In genomic region chr1:52955102-52955501, GRCm38 (mm10) we compare ENCODE assay signal across 8 mouse cellular contexts.
DNase-seq lines count a peak whose midpoint lies in the region; ATAC-seq and TF ChIP-seq lines count a peak whose summit lies in the region.

No protein-coding gene starts in this region.

- no peak overlapping the region for H3K9ac ChIP-seq in hindbrain, embryonic 11.5 days (ENCODE audit: low read depth, low read length)
- no peak overlapping the region for H3K9ac ChIP-seq in hindbrain, embryonic 12.5 days
- H3K9ac ChIP-seq in neural tube, embryonic 15.5 days (replicated peaks), result no peak overlapping the region

- H3K4me1 ChIP-seq in hindbrain, embryonic 11.5 days (replicated peaks; ENCODE audit: control insufficient read depth, insufficient read depth, low read length), result no peaks in the 10 kb centered on the region
- peaks cover 22% of the 10 kb centered on the region for H3K4me1 ChIP-seq in hindbrain, embryonic 12.5 days
- H3K4me1 ChIP-seq in cortical plate, adult 2 months (ENCODE audit: control insufficient read depth, insufficient read depth, low read length), result no peaks in the 10 kb centered on the region
- peaks cover 19% of the 10 kb centered on the region for H3K4me1 ChIP-seq in neural tube, embryonic 15.5 days

- no peak for TF ChIP-seq POLR2A in cortical plate, adult 2 months (IDR thresholded peaks at IDR 0.05; ENCODE audit: extremely low read depth, insufficient read depth, low read length)

- no peaks in the 10 kb centered on the region for H3K36me3 ChIP-seq in hindbrain, embryonic 11.5 days (ENCODE audit: control insufficient read depth, insufficient read depth, low read length)
- H3K36me3 ChIP-seq in hindbrain, embryonic 12.5 days, result no peaks in the 10 kb centered on the region
- H3K36me3 ChIP-seq in neural tube, embryonic 15.5 days, result no peaks in the 10 kb centered on the region

- H3K4me3 ChIP-seq in hindbrain, embryonic 11.5 days (ENCODE audit: low read depth, low read length), result no peak overlapping the region
- no peak overlapping the region for H3K4me3 ChIP-seq in hindbrain, embryonic 12.5 days
- no peak overlapping the region for H3K4me3 ChIP-seq in cortical plate, adult 2 months (ENCODE audit: insufficient read depth, low read length)
- no peak overlapping the region for H3K4me3 ChIP-seq in neural tube, embryonic 15.5 days (replicated peaks)

- H3K27me3 ChIP-seq in hindbrain, embryonic 11.5 days (ENCODE audit: control insufficient read depth, insufficient read depth, low read length), result 0 out of 2 replicates have a peak, but pooled peaks cover 2% of the 10 kb centered on the region
- H3K27me3 ChIP-seq in hindbrain, embryonic 12.5 days, result no peaks in the 10 kb centered on the region; the same call in 1 of the 2 replicates
- H3K27me3 ChIP-seq in neural tube, embryonic 15.5 days (replicated peaks), result no peaks in the 10 kb centered on the region

- H3K4me2 ChIP-seq in hindbrain, embryonic 11.5 days (replicated peaks; ENCODE audit: low read depth, low read length), result no peak overlapping the region
- H3K4me2 ChIP-seq in hindbrain, embryonic 12.5 days (replicated peaks), result no peak overlapping the region
- no peak overlapping the region for H3K4me2 ChIP-seq in neural tube, embryonic 15.5 days

- no peak overlapping the region for H3K27ac ChIP-seq in hindbrain, embryonic 11.5 days (ENCODE audit: low read depth, low read length)
- H3K27ac ChIP-seq in hindbrain, embryonic 12.5 days, result no peak overlapping the region
- H3K27ac ChIP-seq in cortical plate, adult 2 months (ENCODE audit: insufficient read depth, low read length), result no peak overlapping the region
- H3K27ac ChIP-seq in neural tube, embryonic 15.5 days (replicated peaks), result no peak overlapping the region

- peak; percentile 69 for TF ChIP-seq CTCF in cortical plate, adult 2 months (IDR thresholded peaks at IDR 0.05; ENCODE audit: extremely low read depth, insufficient read depth, low read length)

- intact Hi-C loops in left cerebral cortex, postnatal 14 days (cut with DNase I), result loop anchor here (10.0 kb wide), 3 partner anchors 80 to 320 kb away; no protein-coding TSS in a partner anchor

- DNase-seq in hindbrain, embryonic 11.5 days (ENCODE audit: low spot score), result peak; percentile 57
- DNase-seq in CD4-positive, CD25-positive, alpha-beta regulatory T cell, adult 2 months (ENCODE audit: low read depth, low spot score), result peak; percentile 74
- DNase-seq in R1 (ENCODE audit: low read depth, low spot score), result peak; percentile 85
- DNase-seq in left cerebral cortex, postnatal 14 days (ENCODE audit: low spot score in 2 of 2), result peak; percentile 49 to 71
- peak; percentile 40 for DNase-seq in right cerebral cortex, postnatal 25 days

- no peaks in the 10 kb centered on the region for H3K9me3 ChIP-seq in hindbrain, embryonic 11.5 days (ENCODE audit: control insufficient read depth, low read length)
- no peaks in the 10 kb centered on the region for H3K9me3 ChIP-seq in hindbrain, embryonic 12.5 days (replicated peaks)
- H3K9me3 ChIP-seq in neural tube, embryonic 15.5 days (replicated peaks), result no peaks in the 10 kb centered on the region

- WGBS in hindbrain, embryonic 11.5 days, result 38% methylated on average over 6 of the region's 6 CpGs
- WGBS in hindbrain, embryonic 12.5 days, result 34% methylated on average over 6 of the region's 6 CpGs
- WGBS in neural tube, embryonic 15.5 days, result 39% methylated on average over 6 of the region's 6 CpGs

- ATAC-seq in hindbrain, embryonic 11.5 days (ENCODE audit: low FRiP score), result no peak
- no peak for ATAC-seq in hindbrain, embryonic 12.5 days (ENCODE audit: low FRiP score)
- no peak for ATAC-seq in neural tube, embryonic 15.5 days (ENCODE audit: low FRiP score)
